Mouse (Mus musculus) limb, embryonic 12.5 days (tissue): Measurements from ENCODE around the gene B3gnt2. TPM values are rescaled to one million over a fixed set of nuclear protein-coding genes. Genes with fewer than 3 reads are reported as not detected.

Source experiments
- ATAC-seq: fragments of 200-750 bp; cut with Nextera tagmentation; 2 replicates; pipeline ENCODE4 v1.8.0; 2017; ENCODE audit warnings: low read depth, moderate TSS enrichment; ENCODE audit not compliant: insufficient number of reproducible peaks, insufficient read depth, low FRiP score, low TSS enrichment
- H3K27ac ChIP-seq: fragments of 300-500 bp; sonication (generic); 2 replicates; pipeline ENCODE4 v1.5.1; 2016; ENCODE audit warnings: mild to moderate bottlenecking, moderate library complexity
- H3K27me3 ChIP-seq: fragments of 300-500 bp; sonication (generic); 2 replicates; pipeline ENCODE4 v1.6.1; 2016; ENCODE audit warnings: mild to moderate bottlenecking, moderate library complexity
- H3K36me3 ChIP-seq: fragments of 300-500 bp; sonication (generic); 2 replicates; pipeline ENCODE4 v1.6.1; 2016; ENCODE audit warnings: mild to moderate bottlenecking, moderate library complexity
- H3K4me1 ChIP-seq: fragments of 300-500 bp; sonication (generic); replicated peaks from 2 replicates; pipeline ENCODE4 v1.6.1; 2016
- H3K4me2 ChIP-seq: fragments of 300-500 bp; sonication (generic); 2 replicates; pipeline ENCODE4 v1.6.1; 2016; ENCODE audit warnings: mild to moderate bottlenecking, moderate library complexity
- H3K4me3 ChIP-seq: fragments of 300-500 bp; sonication (generic); replicated peaks from 2 replicates; pipeline ENCODE4 v1.5.1; 2016; ENCODE audit warnings: mild to moderate bottlenecking
- H3K9ac ChIP-seq: fragments of 300-500 bp; sonication (generic); replicated peaks from 2 replicates; pipeline ENCODE4 v1.6.1; 2016; ENCODE audit warnings: mild to moderate bottlenecking, moderate library complexity
- H3K9me3 ChIP-seq: fragments of 300-500 bp; sonication (generic); 2 replicates; pipeline ENCODE4 v1.6.1; 2016; ENCODE audit warnings: mild to moderate bottlenecking, moderate library complexity
- WGBS: fragments of 180-500 bp; shearing (Covaris S2); methylation state at CpG from one replicate; pipeline ENCODE4 v1.1.7; 2016; 5-methylcytosine and 5-hydroxymethylcytosine counted together
- polyA plus RNA-seq: library from polyadenylated mRNA; unstranded; fragments of >200 nt; fragmentation: Nextera tagmentation; extraction: Ambion mirVana; gene quantifications from 2 replicates; pipeline ENCODE4 v1.2.1, GENCODE M21; 2016

Gene B3gnt2
- polyA plus RNA-seq, 1 experiment from 2014 or later: 4.1 TPM

GRCm38 (mm10) chr11:22813427-22813826 is 47.3 kb downstream of the B3gnt2 start:
- H3K27me3 ChIP-seq: no peaks in the 10 kb centered on the region
- H3K27ac ChIP-seq: no peak overlapping the region
- no peak overlapping the region for H3K4me2 ChIP-seq
- 88% methylated on average over 3 of the region's 3 CpGs for WGBS
- H3K9me3 ChIP-seq: no peaks in the 10 kb centered on the region
- H3K36me3 ChIP-seq: no peaks in the 10 kb centered on the region
- no peak for ATAC-seq
- no peak overlapping the region for H3K4me3 ChIP-seq
- no peak overlapping the region for H3K9ac ChIP-seq
- no peaks in the 10 kb centered on the region for H3K4me1 ChIP-seq

- no peaks in the 10 kb centered on the region for H3K4me1 ChIP-seq
- H3K27ac ChIP-seq: no peak overlapping the region
- no peak for ATAC-seq
- no peaks in the 10 kb centered on the region for H3K27me3 ChIP-seq
- H3K9ac ChIP-seq: no peak overlapping the region
- no peak overlapping the region for H3K4me2 ChIP-seq
- no peaks in the 10 kb centered on the region for H3K36me3 ChIP-seq
- H3K4me3 ChIP-seq: no peak overlapping the region
- WGBS: 88% methylated on average over 3 of the region's 3 CpGs
- no peaks in the 10 kb centered on the region for H3K9me3 ChIP-seq
Measured at GRCm38 (mm10) chr11:22811413-22811812, 49.3 kb downstream of the B3gnt2 start.

- 82% methylated on average over 7 of the region's 7 CpGs for WGBS
- Histone ChIP-seq H3K4me2 (no peak overlapping the region), H3K36me3 (no peaks in the 10 kb centered on the region), H3K4me1 (no peaks in the 10 kb centered on the region), H3K9ac (no peak overlapping the region), H3K27me3 (no peaks in the 10 kb centered on the region), H3K27ac (no peak overlapping the region), H3K9me3 (no peaks in the 10 kb centered on the region), H3K4me3 (no peak overlapping the region)
- ATAC-seq: no peak
Measured at GRCm38 (mm10) chr11:22809465-22810096, 51.2 kb downstream of the B3gnt2 start.

GRCm38 (mm10) chr11:22808040-22808439 is 52.7 kb downstream of the B3gnt2 start:
- no peak overlapping the region for H3K27ac ChIP-seq
- H3K9ac ChIP-seq: no peak overlapping the region
- no peaks in the 10 kb centered on the region for H3K27me3 ChIP-seq
- no peaks in the 10 kb centered on the region for H3K4me1 ChIP-seq
- no peak for ATAC-seq
- H3K4me3 ChIP-seq: no peak overlapping the region
- no peak overlapping the region for H3K4me2 ChIP-seq
- no peaks in the 10 kb centered on the region for H3K36me3 ChIP-seq
- no peaks in the 10 kb centered on the region for H3K9me3 ChIP-seq

GRCm38 (mm10) chr11:22805171-22805570 is 55.6 kb downstream of the B3gnt2 start:
- no peaks in the 10 kb centered on the region for H3K27me3 ChIP-seq
- H3K27ac ChIP-seq: no peak overlapping the region
- 85% methylated on average over 1 of the region's 1 CpGs for WGBS
- H3K9ac ChIP-seq: no peak overlapping the region
- H3K4me3 ChIP-seq: no peak overlapping the region
- H3K4me2 ChIP-seq: no peak overlapping the region
- no peaks in the 10 kb centered on the region for H3K36me3 ChIP-seq
- H3K4me1 ChIP-seq: peaks cover 2% of the 10 kb centered on the region; the same call in 1 of the 2 replicates
- H3K9me3 ChIP-seq: no peaks in the 10 kb centered on the region
- ATAC-seq: no peak

- Histone ChIP-seq H3K4me1 (peaks cover 10% of the 10 kb centered on the region), H3K36me3 (no peaks in the 10 kb centered on the region), H3K9ac (peak overlapping the region; percentile 37; the same call in 1 of the 2 replicates), H3K4me3 (no peak overlapping the region), H3K4me2 (peak overlapping the region; percentile 30), H3K9me3 (no peaks in the 10 kb centered on the region), H3K27me3 (no peaks in the 10 kb centered on the region), H3K27ac (peak overlapping the region; percentile 77)
- peak; percentile 65; the same call in 1 of the 2 replicates for ATAC-seq
- 19% methylated on average over 9 of the region's 9 CpGs for WGBS
Measured at GRCm38 (mm10) chr11:22799987-22800424, 60.8 kb downstream of the B3gnt2 start.

GRCm38 (mm10) chr11:22798916-22799315 is 61.8 kb downstream of the B3gnt2 start:
- Histone ChIP-seq H3K27me3 (no peaks in the 10 kb centered on the region), H3K4me1 (peaks cover 10% of the 10 kb centered on the region), H3K27ac (no peak overlapping the region), H3K4me3 (no peak overlapping the region), H3K36me3 (no peaks in the 10 kb centered on the region), H3K9ac (no peak overlapping the region), H3K9me3 (no peaks in the 10 kb centered on the region), H3K4me2 (no peak overlapping the region)
- no peak for ATAC-seq
- WGBS: 61% methylated on average over 5 of the region's 5 CpGs

- H3K9me3 ChIP-seq: no peaks in the 10 kb centered on the region
- WGBS: 85% methylated on average over 1 of the region's 1 CpGs
- H3K4me3 ChIP-seq: no peak overlapping the region
- peaks cover 4% of the 10 kb centered on the region for H3K4me1 ChIP-seq
- H3K27me3 ChIP-seq: no peaks in the 10 kb centered on the region
- no peaks in the 10 kb centered on the region for H3K36me3 ChIP-seq
- ATAC-seq: no peak
- no peak overlapping the region for H3K4me2 ChIP-seq
- H3K27ac ChIP-seq: no peak overlapping the region
- H3K9ac ChIP-seq: no peak overlapping the region
Measured at GRCm38 (mm10) chr11:22794734-22795133, 66.0 kb downstream of the B3gnt2 start.

- 63% methylated on average over 1 of the region's 1 CpGs for WGBS
- Histone ChIP-seq H3K27ac (no peak overlapping the region), H3K4me2 (no peak overlapping the region), H3K4me1 (no peaks in the 10 kb centered on the region), H3K36me3 (no peaks in the 10 kb centered on the region), H3K4me3 (no peak overlapping the region), H3K9me3 (no peaks in the 10 kb centered on the region), H3K9ac (no peak overlapping the region), H3K27me3 (no peaks in the 10 kb centered on the region)
- ATAC-seq: no peak
Measured at GRCm38 (mm10) chr11:22793881-22794203, 66.9 kb downstream of the B3gnt2 start.

GRCm38 (mm10) chr11:22793176-22793880 is 67.4 kb downstream of the B3gnt2 start:
- no peaks in the 10 kb centered on the region for H3K4me1 ChIP-seq
- no peaks in the 10 kb centered on the region for H3K36me3 ChIP-seq
- no peaks in the 10 kb centered on the region for H3K27me3 ChIP-seq
- no peak for ATAC-seq
- no peak overlapping the region for H3K27ac ChIP-seq
- no peak overlapping the region for H3K4me2 ChIP-seq
- no peak overlapping the region for H3K9ac ChIP-seq
- WGBS: 87% methylated on average over 3 of the region's 3 CpGs
- H3K4me3 ChIP-seq: no peak overlapping the region
- H3K9me3 ChIP-seq: no peaks in the 10 kb centered on the region

- no peak overlapping the region for H3K4me2 ChIP-seq
- no peak overlapping the region for H3K27ac ChIP-seq
- WGBS: 86% methylated on average over 1 of the region's 1 CpGs
- no peaks in the 10 kb centered on the region for H3K9me3 ChIP-seq
- no peak for ATAC-seq
- no peaks in the 10 kb centered on the region for H3K27me3 ChIP-seq
- H3K36me3 ChIP-seq: no peaks in the 10 kb centered on the region
- no peak overlapping the region for H3K9ac ChIP-seq
- H3K4me1 ChIP-seq: no peaks in the 10 kb centered on the region
- no peak overlapping the region for H3K4me3 ChIP-seq
Measured at GRCm38 (mm10) chr11:22792149-22792548, 68.6 kb downstream of the B3gnt2 start.

- Histone ChIP-seq H3K4me2 (no peak overlapping the region), H3K9ac (no peak overlapping the region), H3K36me3 (no peaks in the 10 kb centered on the region), H3K4me3 (no peak overlapping the region), H3K27me3 (no peaks in the 10 kb centered on the region), H3K9me3 (no peaks in the 10 kb centered on the region), H3K27ac (no peak overlapping the region), H3K4me1 (no peaks in the 10 kb centered on the region)
- 88% methylated on average over 5 of the region's 5 CpGs for WGBS
- ATAC-seq: no peak
Measured at GRCm38 (mm10) chr11:22791726-22792125, 69.0 kb downstream of the B3gnt2 start.
